Mouse (Mus musculus): ENCODE data around the gene Dab2ip. TPM values are rescaled to one million over a fixed set of nuclear protein-coding genes. Genes with fewer than 3 reads are reported as not detected.

Gene Dab2ip
- polyA plus RNA-seq, 1 experiment from 2014 or later, result 26.3 TPM

GRCm38 (mm10) chr2:35775651-35776055 lies 217.6 kb downstream of the Dab2ip start:
- WGBS, result 39% methylated on average over 5 of the region's 5 CpGs
- ATAC-seq (ENCODE audit: low FRiP score, low TSS enrichment), result no peak
- no peaks in the 10 kb centered on the region for H3K4me1 ChIP-seq (ENCODE audit: insufficient read depth, low read length)

DNA sequence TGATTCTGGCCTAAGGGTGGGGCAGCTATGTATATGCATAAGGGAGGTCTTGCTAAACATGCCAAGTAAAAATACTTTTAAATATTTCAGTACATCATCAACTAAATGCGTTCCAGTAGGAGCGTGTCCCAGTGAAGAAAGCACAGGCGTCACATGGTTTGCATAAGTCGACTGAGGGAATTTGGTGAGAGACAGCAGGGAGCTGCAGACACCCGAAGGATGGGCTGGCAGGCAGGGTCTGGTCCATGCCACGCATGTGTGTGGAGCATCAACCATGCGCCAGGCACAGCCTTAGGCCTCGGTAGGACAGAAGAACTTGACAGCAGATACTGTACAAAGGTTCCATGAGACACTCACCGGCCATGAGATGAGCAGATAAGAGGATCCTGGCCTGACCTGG lies 218.9 kb downstream of the Dab2ip start:
- H3K36me3 ChIP-seq (ENCODE audit: insufficient read depth, low read length), result no peaks in the 10 kb centered on the region
- no peak overlapping the region for H3K9ac ChIP-seq (replicated peaks; ENCODE audit: low read length)
- WGBS, result 84% methylated on average over 9 of the region's 9 CpGs
- ATAC-seq (ENCODE audit: low FRiP score, low TSS enrichment), result no peak
- H3K27ac ChIP-seq (ENCODE audit: low read length), result no peak overlapping the region
- no peaks in the 10 kb centered on the region for H3K4me1 ChIP-seq (ENCODE audit: insufficient read depth, low read length)
- H3K4me3 ChIP-seq (ENCODE audit: low read length), result no peak overlapping the region
- no peaks in the 10 kb centered on the region for H3K27me3 ChIP-seq (ENCODE audit: insufficient read depth, low read length)
- H3K4me2 ChIP-seq (replicated peaks; ENCODE audit: low read depth, low read length), result no peak overlapping the region
- H3K9me3 ChIP-seq (ENCODE audit: low read length), result no peaks in the 10 kb centered on the region

More at GRCm38 (mm10) chr2:35775651-35776055, 217.6 kb downstream of the Dab2ip start:
- Histone ChIP-seq H3K4me2 (replicated peaks; ENCODE audit: low read depth, low read length) (no peak overlapping the region), H3K27me3 (ENCODE audit: insufficient read depth, low read length) (no peaks in the 10 kb centered on the region), H3K4me3 (ENCODE audit: low read length) (no peak overlapping the region), H3K27ac (ENCODE audit: low read length) (no peak overlapping the region), H3K9ac (replicated peaks; ENCODE audit: low read length) (no peak overlapping the region), H3K36me3 (ENCODE audit: insufficient read depth, low read length) (no peaks in the 10 kb centered on the region), H3K9me3 (ENCODE audit: low read length) (no peaks in the 10 kb centered on the region)

DNA sequence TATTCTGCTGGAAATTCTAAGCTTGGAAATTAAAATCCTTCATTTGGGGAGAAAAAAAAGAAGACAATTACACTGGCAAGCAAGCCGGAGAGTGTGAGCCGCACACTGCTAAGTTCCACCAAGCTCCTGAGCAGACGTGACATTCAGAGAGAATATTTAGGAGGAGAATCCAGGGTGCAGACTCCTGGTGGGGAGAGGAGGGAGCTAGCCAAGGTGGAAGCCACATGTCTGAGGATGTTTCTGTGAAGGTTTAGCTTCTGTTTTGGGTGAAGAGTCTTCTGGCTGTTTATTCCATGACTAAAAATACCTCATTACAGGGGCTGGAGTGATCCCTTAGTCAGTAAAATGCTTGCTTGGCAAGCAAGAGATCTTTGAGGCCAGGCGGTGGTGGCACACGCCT lies 221.2 kb downstream of the Dab2ip start:
- Histone ChIP-seq H3K4me2 (replicated peaks; ENCODE audit: low read depth, low read length) (no peak overlapping the region), H3K9ac (replicated peaks; ENCODE audit: low read length) (no peak overlapping the region), H3K27me3 (ENCODE audit: insufficient read depth, low read length) (no peaks in the 10 kb centered on the region), H3K4me3 (ENCODE audit: low read length) (no peak overlapping the region), H3K36me3 (ENCODE audit: insufficient read depth, low read length) (no peaks in the 10 kb centered on the region), H3K9me3 (ENCODE audit: low read length) (no peaks in the 10 kb centered on the region), H3K4me1 (ENCODE audit: insufficient read depth, low read length) (no peaks in the 10 kb centered on the region), H3K27ac (ENCODE audit: low read length) (no peak overlapping the region)
- ATAC-seq (ENCODE audit: low FRiP score, low TSS enrichment), result no peak
- 87% methylated on average over 5 of the region's 5 CpGs for WGBS

Other genes with a start within 250 kb of the Dab2ip start
- 36.9 and 40.4 TPM in 2 replicates for gene Stom, start 221.3 kb upstream of the Dab2ip start, polyA plus RNA-seq (2015; fragmentation: Nextera tagmentation; extraction: Ambion mirVana)
- not detected in 2 replicates for gene 4930568D16Rik, start 190.5 kb upstream of the Dab2ip start, polyA plus RNA-seq (2015; fragmentation: Nextera tagmentation; extraction: Ambion mirVana)
- not detected in 2 replicates for gene 4930402F06Rik, start 161.1 kb upstream of the Dab2ip start, polyA plus RNA-seq (2015; fragmentation: Nextera tagmentation; extraction: Ambion mirVana)
- 23.3 and 24.2 TPM in 2 replicates for gene Ggta1, start 95.0 kb upstream of the Dab2ip start, polyA plus RNA-seq (2015; fragmentation: Nextera tagmentation; extraction: Ambion mirVana)